Mouse (Mus musculus) ES-E14 (cell line): ENCODE results near the gene Hnrnph1. TPM values are rescaled to one million over a fixed set of nuclear protein-coding genes. Genes with fewer than 3 reads are reported as not detected.
A peak's percentile ranks its signal among the peaks of the same experiment; 100 is the strongest.

Experiments used
- DNase-seq: peaks from one replicate; pipeline ENCODE4 v3.0.0-alpha.2; 2013; ENCODE audit warnings: low read depth, low spot score
- H3K27ac ChIP-seq: 2 replicates; pipeline ENCODE4 v1.5.1; 2012; ENCODE audit warnings: low read depth, mild to moderate bottlenecking, low read length, moderate library complexity, mixed read lengths; ENCODE audit not compliant: poor library complexity, insufficient read depth, severe bottlenecking
- H3K36me3 ChIP-seq: 2 replicates; pipeline ENCODE4 v1.6.1; 2012; ENCODE audit warnings: mild to moderate bottlenecking, low read length, moderate library complexity, mixed read lengths; ENCODE audit not compliant: control insufficient read depth, poor library complexity, insufficient read depth, severe bottlenecking
- H3K4me1 ChIP-seq, 2 experiments: fragments of 150-350 bp in 1 of 2; sonication (generic) in 1 of 2; 2 replicates each; pipeline ENCODE4 v1.6.1; 2012; ENCODE audit warnings: low read length in 2 of 2, mild to moderate bottlenecking in 1 of 2, mixed read lengths in 1 of 2; ENCODE audit not compliant: control insufficient read depth in 2 of 2, insufficient read depth in 2 of 2, poor library complexity in 1 of 2
- H3K4me3 ChIP-seq, 2 experiments: fragments of 150-350 bp in 1 of 2; sonication (generic) in 1 of 2; 2 replicates each; pipeline ENCODE4 v1.5.1; 2012; ENCODE audit warnings: low read length in 2 of 2, low read depth in 1 of 2, mild to moderate bottlenecking in 1 of 2, mixed read lengths in 1 of 2; ENCODE audit not compliant: insufficient read depth in 1 of 2, poor library complexity in 1 of 2, severe bottlenecking in 1 of 2
- H3K9ac ChIP-seq: 2 replicates; pipeline ENCODE4 v1.6.1; 2012; ENCODE audit warnings: low read depth, mild to moderate bottlenecking, low read length, mixed read lengths; ENCODE audit not compliant: poor library complexity, insufficient read depth, severe bottlenecking
- H3K9me3 ChIP-seq: fragments of 150-350 bp; sonication (generic); 2 replicates; pipeline ENCODE4 v1.6.1; 2012; ENCODE audit warnings: low read depth, mild to moderate bottlenecking, low read length; ENCODE audit not compliant: control insufficient read depth, insufficient read depth
- CHD2 ChIP-seq: IDR thresholded peaks from 2 replicates; pipeline ENCODE4 v1.6.1; 2014; ENCODE audit warnings: mild to moderate bottlenecking, low read depth, low read length, inconsistent platforms
- HCFC1 ChIP-seq: IDR thresholded peaks from 2 replicates; pipeline ENCODE4 v1.6.1; 2012; ENCODE audit warnings: low read length, inconsistent platforms, borderline replicate concordance; ENCODE audit not compliant: insufficient read depth
- MAFK ChIP-seq: IDR thresholded peaks from 2 replicates; pipeline ENCODE4 v1.6.1; 2014; ENCODE audit warnings: mild to moderate bottlenecking, low read depth, low read length, inconsistent platforms; ENCODE audit not compliant: insufficient read depth
- ZC3H11A ChIP-seq: IDR thresholded peaks from 2 replicates; pipeline ENCODE4 v1.6.1; 2012; ENCODE audit warnings: low read depth, mild to moderate bottlenecking, inconsistent platforms, low read length, borderline replicate concordance
- ZNF384 ChIP-seq: IDR thresholded peaks from 2 replicates; pipeline ENCODE4 v1.6.1; 2012; ENCODE audit warnings: low read depth, low read length, inconsistent platforms
- in situ Hi-C, 2 experiments: fragments of 600-800 bp; cut with MboI; formaldehyde crosslinking; loops; one replicate each; pipeline ENCODE4 v1.15.1; 2025; ENCODE audit warnings: low sequenced_read_pairs in 2 of 2, inconsistent platforms in 1 of 2; ENCODE audit not compliant: unreplicated experiment in 2 of 2
- total RNA-seq: library from RNA; depleted of rRNA; stranded (reverse); fragments of 300-350 nt; gene quantifications from 2 replicates; pipeline ENCODE4 v1.2.3, GENCODE M21; 2012

The Hnrnph1 gene
- total RNA-seq, 1 experiment, result 401 TPM

DNA sequence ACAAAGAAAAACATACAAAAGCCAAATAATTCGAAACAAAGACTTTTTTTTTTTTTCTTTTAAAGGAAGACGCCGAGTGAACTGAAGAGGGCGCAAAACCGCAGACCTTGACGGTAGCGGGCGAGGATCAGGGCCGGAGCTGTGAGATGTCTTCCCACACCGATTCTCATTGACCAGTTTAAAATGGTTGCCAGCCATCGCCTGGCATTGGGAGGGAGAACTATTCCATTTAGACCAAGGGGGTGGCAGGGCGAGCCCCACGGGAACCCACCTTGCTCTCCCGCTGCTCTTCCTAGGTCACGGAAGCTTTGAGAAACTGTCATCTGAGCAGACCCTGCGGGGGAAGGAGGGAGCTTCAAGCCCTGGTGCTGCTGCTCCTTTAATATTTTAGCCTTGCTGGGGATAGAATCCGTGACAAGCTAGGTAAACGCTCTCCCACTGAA, 5.4 kb upstream of the Hnrnph1 start:
- H3K27ac ChIP-seq, result no peak overlapping the region
- in situ Hi-C loops, result no loop called here
- peak overlapping the region; percentile 74 for H3K9ac ChIP-seq
- H3K9me3 ChIP-seq, result no peaks in the 10 kb centered on the region
- DNase-seq, result no peak
- H3K36me3 ChIP-seq, result no peaks in the 10 kb centered on the region
- H3K4me1 ChIP-seq, result peaks cover 2 to 10% of the 10 kb centered on the region in 2 experiments; a peak in 2 of 4 replicates
- peak overlapping the region; percentile 55 to 58 for H3K4me3 ChIP-seq
- TF ChIP-seq CHD2 (no peak), ZNF384 (peak; percentile 96), HCFC1 (no peak), ZC3H11A (no peak), MAFK (no peak)

- Histone ChIP-seq H3K9me3 (no peaks in the 10 kb centered on the region), H3K36me3 (no peaks in the 10 kb centered on the region), H3K27ac (no peak overlapping the region), H3K9ac (no peak overlapping the region; the same call in 1 of the 2 replicates), H3K4me1 (peaks cover 2 to 10% of the 10 kb centered on the region in 2 experiments; a peak in 2 of 4 replicates), H3K4me3 (peak overlapping the region in 1 of 2 experiments; percentile 55; a peak in 1 of 4 replicates)
- no peak for TF ChIP-seq ZNF384
- no peak for TF ChIP-seq HCFC1
- TF ChIP-seq MAFK, result no peak
- TF ChIP-seq CHD2, result no peak
- no peak for TF ChIP-seq ZC3H11A
- in situ Hi-C loops, result no loop called here
- no peak for DNase-seq
These were observed 4.9 kb upstream of the Hnrnph1 start for GRCm38 (mm10) chr11:50371911-50372310.

GRCm38 (mm10) chr11:50373086-50373485, 3.7 kb upstream of the Hnrnph1 start:
- peaks cover 2 to 10% of the 10 kb centered on the region in 2 experiments; a peak in 2 of 4 replicates for H3K4me1 ChIP-seq
- H3K36me3 ChIP-seq, result no peaks in the 10 kb centered on the region
- no peak overlapping the region for H3K4me3 ChIP-seq
- no peak overlapping the region for H3K9ac ChIP-seq
- H3K27ac ChIP-seq, result no peak overlapping the region
- TF ChIP-seq CHD2 (no peak), MAFK (no peak), ZC3H11A (no peak), HCFC1 (no peak), ZNF384 (no peak)
- no peaks in the 10 kb centered on the region for H3K9me3 ChIP-seq
- no peak for DNase-seq
- in situ Hi-C loops, result no loop called here

GRCm38 (mm10) chr11:50373621-50374020, 3.2 kb upstream of the Hnrnph1 start:
- Histone ChIP-seq H3K4me3 (no peak overlapping the region), H3K36me3 (peaks cover under 1% of the 10 kb centered on the region; the same call in 1 of the 2 replicates), H3K9ac (no peak overlapping the region), H3K27ac (no peak overlapping the region), H3K4me1 (peaks cover 2 to 10% of the 10 kb centered on the region in 2 experiments; a peak in 2 of 4 replicates), H3K9me3 (no peaks in the 10 kb centered on the region)
- DNase-seq, result no peak
- in situ Hi-C loops, result no loop called here
- TF ChIP-seq CHD2, result no peak
- TF ChIP-seq ZNF384, result 0 out of 2 replicates have a peak, but pooled peaks have one; percentile 7
- no peak for TF ChIP-seq ZC3H11A
- no peak for TF ChIP-seq MAFK
- no peak for TF ChIP-seq HCFC1
